Mouse (Mus musculus) neural tube, embryonic 13.5 days (tissue): ENCODE measurements at regions not wholly inside any gene's neighbourhood (a gene's known extent, or its start where the extent isn't known, plus 50 kb on each side); places are given as distances from the start of the nearest gene placed in this dataset.

ENCODE experiments used
- ATAC-seq: fragments of 200-750 bp; cut with Nextera tagmentation; 2 replicates; pipeline ENCODE4 v1.8.0; 2017; ENCODE audit warnings: low read depth, mild to moderate bottlenecking, moderate TSS enrichment, moderate library complexity
- H3K27ac ChIP-seq: fragments of 300-500 bp; sonication (generic); replicated peaks from 2 replicates; pipeline ENCODE4 v1.5.1; 2015; ENCODE audit warnings: moderate library complexity, mild to moderate bottlenecking, inconsistent platforms
- H3K27me3 ChIP-seq: fragments of 300-500 bp; sonication (generic); 2 replicates; pipeline ENCODE4 v1.6.1; 2015; ENCODE audit warnings: mild to moderate bottlenecking, inconsistent platforms
- H3K36me3 ChIP-seq: fragments of 300-500 bp; sonication (generic); 2 replicates; pipeline ENCODE4 v1.6.1; 2015; ENCODE audit warnings: mild to moderate bottlenecking, inconsistent platforms
- H3K4me1 ChIP-seq: fragments of 300-500 bp; sonication (generic); replicated peaks from 2 replicates; pipeline ENCODE4 v1.6.1; 2015; ENCODE audit warnings: inconsistent platforms
- H3K4me2 ChIP-seq: fragments of 300-500 bp; sonication (generic); 2 replicates; pipeline ENCODE4 v1.6.1; 2015; ENCODE audit warnings: inconsistent platforms, mild to moderate bottlenecking, moderate library complexity
- H3K4me3 ChIP-seq: fragments of 300-500 bp; sonication (generic); 2 replicates; pipeline ENCODE4 v1.5.1; 2015; ENCODE audit warnings: mild to moderate bottlenecking, inconsistent platforms
- H3K9ac ChIP-seq: fragments of 300-500 bp; sonication (generic); 2 replicates; pipeline ENCODE4 v1.6.1; 2015; ENCODE audit warnings: moderate library complexity, mild to moderate bottlenecking, inconsistent platforms
- H3K9me3 ChIP-seq: fragments of 300-500 bp; sonication (generic); 2 replicates; pipeline ENCODE4 v1.6.1; 2016; ENCODE audit warnings: inconsistent platforms
- WGBS: fragments of 180-500 bp; shearing (Covaris S2); methylation state at CpG from one replicate; pipeline ENCODE4 v1.1.7; 2015; 5-methylcytosine and 5-hydroxymethylcytosine counted together

GRCm38 (mm10) chr15:61100807-61101206 is 178.0 kb upstream of the A1bg start:
- Histone ChIP-seq H3K9me3 (no peaks in the 10 kb centered on the region), H3K27ac (no peak overlapping the region), H3K4me3 (no peak overlapping the region), H3K36me3 (no peaks in the 10 kb centered on the region), H3K27me3 (peaks cover 6% of the 10 kb centered on the region; the same call in 1 of the 2 replicates), H3K9ac (no peak overlapping the region), H3K4me2 (no peak overlapping the region), H3K4me1 (peaks cover 9% of the 10 kb centered on the region)
- ATAC-seq = no peak
- 77% methylated on average over 4 of the region's 4 CpGs for WGBS

- peaks cover 9% of the 10 kb centered on the region for H3K4me1 ChIP-seq
- no peaks in the 10 kb centered on the region; the same call in 1 of the 2 replicates for H3K27me3 ChIP-seq
- H3K4me2 ChIP-seq = no peak overlapping the region
- no peak for ATAC-seq
- H3K27ac ChIP-seq = no peak overlapping the region
- no peak overlapping the region for H3K4me3 ChIP-seq
- no peaks in the 10 kb centered on the region for H3K9me3 ChIP-seq
- no peak overlapping the region for H3K9ac ChIP-seq
- H3K36me3 ChIP-seq = no peaks in the 10 kb centered on the region
- WGBS = 43% methylated on average over 1 of the region's 1 CpGs
These were observed 176.2 kb upstream of the A1bg start for GRCm38 (mm10) chr15:61098968-61099367.

DNA sequence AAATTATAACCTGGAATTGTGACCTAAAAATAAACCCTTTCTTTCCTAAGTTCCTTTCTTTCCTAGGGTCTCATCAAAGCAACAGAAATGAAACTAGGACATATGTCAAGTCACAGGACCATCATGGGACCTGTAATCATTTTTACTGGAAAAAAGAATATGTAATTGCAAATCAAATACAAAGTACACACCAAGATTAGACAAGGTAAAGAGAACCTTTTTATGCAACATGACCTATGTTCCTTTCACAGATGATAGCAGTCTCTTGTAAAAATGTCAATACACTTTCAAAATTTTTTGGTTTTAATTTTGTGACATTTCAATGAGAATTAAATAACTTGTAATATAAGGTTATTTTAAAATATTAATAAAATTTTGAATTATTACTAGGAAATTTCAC is 175.7 kb upstream of the A1bg start:
- ATAC-seq = no peak
- H3K4me2 ChIP-seq = no peak overlapping the region
- H3K27ac ChIP-seq = no peak overlapping the region
- H3K27me3 ChIP-seq = no peaks in the 10 kb centered on the region; the same call in 1 of the 2 replicates
- H3K4me1 ChIP-seq = peaks cover 9% of the 10 kb centered on the region
- H3K9ac ChIP-seq = no peak overlapping the region
- no peaks in the 10 kb centered on the region for H3K36me3 ChIP-seq
- no peak overlapping the region for H3K4me3 ChIP-seq
- H3K9me3 ChIP-seq = no peaks in the 10 kb centered on the region

DNA sequence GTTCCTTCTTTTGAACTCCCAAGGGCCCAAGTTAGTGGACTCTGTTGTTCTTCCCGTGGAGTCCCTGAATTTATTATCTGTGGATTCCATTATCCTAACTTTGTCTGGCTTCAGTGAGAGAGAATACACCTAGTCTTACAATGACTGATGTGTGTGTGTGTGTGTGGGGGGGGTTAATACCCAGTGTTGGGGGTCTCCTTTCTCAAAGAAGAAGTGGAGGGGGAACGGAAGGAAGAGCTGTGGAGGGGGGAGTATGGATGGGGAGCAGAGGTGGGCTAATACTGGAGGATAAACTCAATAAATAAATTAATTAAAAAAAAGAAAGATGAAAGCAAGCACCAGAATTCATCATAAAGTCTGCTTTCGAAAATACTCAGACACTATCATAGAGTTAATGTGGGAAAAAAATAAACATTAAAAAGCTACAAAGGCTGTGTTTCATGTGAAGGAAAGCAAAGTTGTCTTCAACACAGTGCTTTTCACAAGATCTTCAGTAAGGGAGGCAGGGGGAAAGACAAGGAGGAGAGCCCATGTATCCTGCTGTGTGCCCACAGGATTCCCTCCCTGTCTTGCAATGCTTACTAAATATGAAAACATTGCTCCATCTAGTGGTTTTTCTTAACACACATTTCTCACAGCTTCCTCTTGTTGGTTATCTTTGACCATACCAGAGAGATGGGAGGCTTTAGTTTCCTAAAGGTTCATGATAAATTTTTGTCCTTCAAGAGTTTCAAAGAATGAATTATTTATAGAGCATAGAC is 173.4 kb upstream of the A1bg start:
- Histone ChIP-seq H3K27ac (no peak overlapping the region), H3K4me1 (no peaks in the 10 kb centered on the region), H3K27me3 (no peaks in the 10 kb centered on the region), H3K4me3 (no peak overlapping the region), H3K9me3 (no peaks in the 10 kb centered on the region), H3K4me2 (no peak overlapping the region), H3K36me3 (no peaks in the 10 kb centered on the region), H3K9ac (no peak overlapping the region)
- WGBS = 51% methylated on average over 3 of the region's 3 CpGs
- ATAC-seq = 0 out of 2 replicates have a peak, but pooled peaks have one; percentile 47

DNA sequence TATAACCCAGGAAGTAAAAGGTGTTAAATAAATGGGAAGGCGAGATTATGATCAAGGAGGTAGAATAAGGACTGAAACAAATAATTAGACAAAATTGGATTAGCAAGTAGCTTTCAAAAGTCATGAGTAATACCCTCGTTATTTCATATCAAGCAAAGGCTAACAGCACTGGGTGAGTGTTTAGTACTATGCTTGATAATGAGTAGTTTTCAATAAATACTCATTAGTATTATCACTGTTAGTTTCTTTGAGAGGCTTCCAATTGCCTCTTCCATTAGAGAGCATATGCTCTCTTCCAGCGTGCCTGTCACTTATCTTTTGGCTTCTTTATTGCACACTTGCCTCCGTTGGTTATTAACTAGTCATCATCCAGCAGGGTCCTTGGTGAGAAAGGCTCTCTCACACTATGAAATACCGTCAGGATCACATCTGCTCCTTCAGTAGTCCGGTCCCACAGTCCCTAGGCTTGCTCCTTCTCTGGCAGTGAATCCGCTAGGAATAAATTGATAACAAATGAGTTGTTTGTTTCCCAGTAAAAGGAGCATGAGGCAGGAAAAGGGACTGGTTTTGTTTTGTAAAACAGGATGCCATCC is 132.3 kb upstream of the A1bg start:
- Histone ChIP-seq H3K9ac (no peak overlapping the region), H3K4me3 (no peak overlapping the region), H3K4me2 (0 out of 2 replicates have a peak overlapping the region, but pooled peaks have one; percentile 16), H3K27me3 (no peaks in the 10 kb centered on the region), H3K4me1 (peaks cover 12% of the 10 kb centered on the region), H3K27ac (peak overlapping the region; percentile 64), H3K36me3 (no peaks in the 10 kb centered on the region), H3K9me3 (no peaks in the 10 kb centered on the region)
- WGBS = 33% methylated on average over 7 of the region's 7 CpGs
- ATAC-seq = peak; percentile 92

DNA sequence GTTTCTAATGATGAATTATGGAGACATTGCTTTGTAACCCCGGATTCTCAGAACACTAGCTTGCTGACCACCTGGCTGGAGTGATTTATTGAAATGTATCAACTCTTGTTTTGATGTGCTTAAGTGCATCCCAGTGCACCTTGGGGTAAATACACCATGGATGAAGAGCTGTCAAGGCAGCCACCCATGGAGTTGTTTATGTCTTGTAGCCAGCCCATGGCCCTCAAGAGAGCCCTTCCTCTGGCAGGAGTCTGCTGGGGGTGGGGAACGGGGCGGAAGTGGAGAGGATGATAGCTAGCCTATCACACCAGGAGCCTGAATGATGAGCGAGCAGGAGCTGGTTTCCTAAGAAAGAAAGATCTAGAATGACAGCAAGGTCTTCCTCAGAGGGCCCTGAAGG is 128.6 kb upstream of the A1bg start:
- Histone ChIP-seq H3K27ac (peak overlapping the region; percentile 29; the same call in 1 of the 2 replicates), H3K4me1 (peaks cover 12% of the 10 kb centered on the region), H3K4me2 (no peak overlapping the region), H3K36me3 (no peaks in the 10 kb centered on the region), H3K9me3 (no peaks in the 10 kb centered on the region), H3K4me3 (no peak overlapping the region), H3K27me3 (no peaks in the 10 kb centered on the region), H3K9ac (no peak overlapping the region)
- WGBS = 32% methylated on average over 4 of the region's 4 CpGs
- no peak; the same call in 1 of the 2 replicates for ATAC-seq

DNA sequence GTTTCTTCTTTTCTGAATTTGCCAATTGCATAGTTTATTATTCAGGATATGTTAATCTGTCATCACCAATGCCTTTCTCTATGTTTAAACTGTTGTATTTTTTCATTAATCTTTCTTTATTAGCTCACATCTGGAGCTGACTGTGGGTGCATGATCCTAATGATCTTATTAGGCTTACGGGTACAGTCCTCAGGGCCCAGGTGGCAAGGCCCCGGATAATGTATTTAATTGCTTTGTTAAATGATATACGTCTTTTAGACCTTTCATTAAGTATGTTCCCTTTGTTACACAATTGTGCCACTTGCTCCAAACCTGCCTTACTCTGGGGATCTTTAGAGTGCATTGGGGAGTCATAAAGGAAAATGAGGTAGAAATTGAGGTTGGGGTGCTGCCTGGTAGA is 86.7 kb upstream of the A1bg start:
- H3K9ac ChIP-seq = no peak overlapping the region
- ATAC-seq = peak; percentile 65
- 24% methylated on average over 3 of the region's 3 CpGs for WGBS
- H3K4me1 ChIP-seq = peaks cover 5% of the 10 kb centered on the region; the same call in 1 of the 2 replicates
- H3K36me3 ChIP-seq = no peaks in the 10 kb centered on the region
- no peak overlapping the region for H3K4me3 ChIP-seq
- H3K4me2 ChIP-seq = no peak overlapping the region
- no peaks in the 10 kb centered on the region for H3K27me3 ChIP-seq
- no peaks in the 10 kb centered on the region for H3K9me3 ChIP-seq
- H3K27ac ChIP-seq = no peak overlapping the region

DNA sequence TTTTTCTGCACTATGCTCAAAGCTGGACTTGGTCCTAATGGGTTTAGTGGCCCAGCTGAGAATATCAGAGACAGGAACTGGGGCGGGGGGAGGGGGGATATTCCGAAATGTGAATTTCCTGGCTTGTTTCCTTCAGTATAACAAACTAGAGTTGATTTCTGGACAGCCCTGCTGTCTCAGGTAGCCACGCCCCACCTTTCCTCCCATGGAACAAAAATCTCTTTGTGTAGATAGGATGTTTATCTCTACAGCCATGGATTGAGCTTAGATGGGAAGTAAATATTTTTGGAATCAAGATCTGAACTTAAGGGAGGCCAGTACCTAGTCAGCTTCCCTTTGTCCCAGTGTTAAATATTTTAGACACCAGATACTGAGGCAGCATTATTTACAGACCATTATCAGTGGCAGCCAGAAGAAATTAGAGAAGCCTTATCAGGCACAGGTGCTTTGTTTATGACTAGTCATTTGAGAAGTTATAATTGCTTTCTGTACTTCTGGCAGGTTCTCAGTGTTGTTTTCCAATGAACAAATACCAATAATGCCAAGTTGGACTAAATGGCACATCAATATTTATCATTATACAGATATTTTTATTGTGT is 84.7 kb upstream of the A1bg start:
- H3K4me2 ChIP-seq = no peak overlapping the region
- ATAC-seq = no peak
- H3K9ac ChIP-seq = no peak overlapping the region
- no peaks in the 10 kb centered on the region for H3K27me3 ChIP-seq
- H3K4me1 ChIP-seq = peaks cover 5% of the 10 kb centered on the region; the same call in 1 of the 2 replicates
- no peak overlapping the region for H3K27ac ChIP-seq
- H3K4me3 ChIP-seq = no peak overlapping the region
- WGBS = 78% methylated on average over 3 of the region's 3 CpGs
- H3K36me3 ChIP-seq = no peaks in the 10 kb centered on the region
- no peaks in the 10 kb centered on the region for H3K9me3 ChIP-seq

GRCm38 (mm10) chr15:61006608-61007007 is 83.8 kb upstream of the A1bg start:
- no peak for ATAC-seq
- no peak overlapping the region for H3K27ac ChIP-seq
- peaks cover 5% of the 10 kb centered on the region; the same call in 1 of the 2 replicates for H3K4me1 ChIP-seq
- no peak overlapping the region for H3K4me2 ChIP-seq
- WGBS = 84% methylated on average over 4 of the region's 4 CpGs
- no peaks in the 10 kb centered on the region for H3K27me3 ChIP-seq
- no peak overlapping the region for H3K9ac ChIP-seq
- no peaks in the 10 kb centered on the region for H3K36me3 ChIP-seq
- H3K9me3 ChIP-seq = no peaks in the 10 kb centered on the region
- H3K4me3 ChIP-seq = no peak overlapping the region

DNA sequence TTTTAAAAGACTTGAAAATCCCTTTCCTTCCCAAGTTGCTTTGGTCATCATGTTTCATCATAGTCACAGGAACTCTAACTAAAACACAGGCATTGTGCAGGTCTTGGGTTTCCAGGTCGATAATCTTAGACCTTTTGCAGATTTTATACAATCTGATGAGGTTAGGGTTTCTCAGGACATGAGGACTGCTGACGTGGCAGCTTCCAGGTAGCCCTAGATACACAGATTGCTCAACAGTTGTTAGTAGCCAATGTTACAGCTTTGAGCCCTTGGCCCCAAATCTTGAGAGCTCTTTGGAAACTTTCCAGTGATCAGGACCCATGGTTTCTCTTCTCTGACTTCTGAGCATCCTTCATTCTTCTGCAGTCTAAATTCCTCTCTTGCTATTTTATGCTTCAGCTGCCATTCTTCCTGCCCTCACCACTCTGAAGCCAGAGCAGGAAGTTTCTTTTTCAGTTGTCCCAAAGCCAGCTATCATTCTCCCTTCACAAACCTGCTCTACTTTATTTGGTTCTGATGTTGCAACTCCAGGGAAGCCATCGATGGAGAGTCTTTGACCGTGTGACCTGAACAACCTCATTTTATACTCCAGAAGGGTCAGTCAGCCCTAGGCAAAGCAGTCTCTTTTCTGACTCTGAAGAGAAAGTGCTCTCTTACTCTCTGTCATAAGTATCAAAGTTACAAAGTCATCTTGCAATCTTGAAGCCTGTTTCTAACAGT is 71.3 kb upstream of the A1bg start:
- WGBS = 87% methylated on average over 4 of the region's 4 CpGs
- no peak overlapping the region for H3K27ac ChIP-seq
- H3K9ac ChIP-seq = no peak overlapping the region
- H3K9me3 ChIP-seq = no peaks in the 10 kb centered on the region
- no peaks in the 10 kb centered on the region for H3K36me3 ChIP-seq
- H3K4me1 ChIP-seq = no peaks in the 10 kb centered on the region
- H3K27me3 ChIP-seq = no peaks in the 10 kb centered on the region
- no peak overlapping the region for H3K4me2 ChIP-seq
- H3K4me3 ChIP-seq = no peak overlapping the region
- ATAC-seq = no peak

- no peak overlapping the region for H3K9ac ChIP-seq
- WGBS = 93% methylated on average over 2 of the region's 2 CpGs
- H3K4me2 ChIP-seq = no peak overlapping the region
- H3K4me3 ChIP-seq = no peak overlapping the region
- H3K27ac ChIP-seq = no peak overlapping the region
- no peaks in the 10 kb centered on the region for H3K27me3 ChIP-seq
- H3K9me3 ChIP-seq = no peaks in the 10 kb centered on the region
- no peak for ATAC-seq
- no peaks in the 10 kb centered on the region for H3K36me3 ChIP-seq
- H3K4me1 ChIP-seq = no peaks in the 10 kb centered on the region
These were observed 70.6 kb upstream of the A1bg start for GRCm38 (mm10) chr15:60993394-60993793.

DNA sequence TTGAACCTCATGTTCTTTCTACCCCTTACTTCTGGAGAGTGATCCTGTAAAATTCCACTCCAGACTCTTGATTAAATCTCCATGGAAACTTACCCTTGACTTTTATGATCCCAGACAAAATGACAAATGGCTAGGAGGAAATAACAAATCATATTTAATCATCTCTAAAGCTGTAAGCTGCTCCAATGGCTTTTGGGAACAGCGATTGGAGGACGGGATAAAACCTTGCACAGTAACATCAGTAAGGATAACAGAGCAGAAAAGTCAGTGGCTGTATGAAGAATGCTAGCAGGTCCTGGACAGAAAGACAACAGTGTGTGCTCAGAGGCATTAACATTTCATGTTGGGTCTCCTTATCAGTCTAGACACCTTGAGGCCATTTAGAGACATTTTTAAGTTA is 59.8 kb upstream of the A1bg start:
- Histone ChIP-seq H3K4me1 (no peaks in the 10 kb centered on the region), H3K9me3 (no peaks in the 10 kb centered on the region), H3K27ac (no peak overlapping the region), H3K4me2 (no peak overlapping the region), H3K27me3 (no peaks in the 10 kb centered on the region), H3K4me3 (no peak overlapping the region), H3K9ac (no peak overlapping the region), H3K36me3 (no peaks in the 10 kb centered on the region)
- ATAC-seq = no peak
- 73% methylated on average over 2 of the region's 2 CpGs for WGBS
